Mouse (Mus musculus) hindbrain, embryonic 11.5 days (tissue): ENCODE measurements at regions not wholly inside any gene's neighbourhood (a gene's known extent, or its start where the extent isn't known, plus 50 kb on each side); places are given as distances from the start of the nearest gene placed in this dataset.
"Not testable (repeated sequence)": the region's sequence is repeated elsewhere in the genome, so short reads cannot be mapped to it uniquely, and the experiment has no call there.

ENCODE experiments used
- ATAC-seq: fragments of 200-750 bp; cut with Nextera tagmentation; 2 replicates; pipeline ENCODE4 v1.8.0; 2017; ENCODE audit warnings: mild to moderate bottlenecking, moderate TSS enrichment, moderate library complexity; ENCODE audit not compliant: low FRiP score
- DNase-seq: peaks from one replicate; pipeline ENCODE4 v3.0.0-alpha.2; 2015; ENCODE audit warnings: low spot score
- H3K27ac ChIP-seq: fragments of 300-500 bp; sonication (generic); 2 replicates; pipeline ENCODE4 v1.5.1; 2014; ENCODE audit warnings: mild to moderate bottlenecking, low read depth, low read length
- H3K27me3 ChIP-seq: fragments of 300-500 bp; sonication (generic); 2 replicates; pipeline ENCODE4 v1.6.1; 2014; ENCODE audit warnings: mild to moderate bottlenecking, low read length, moderate library complexity, mixed read lengths; ENCODE audit not compliant: control insufficient read depth, insufficient read depth
- H3K36me3 ChIP-seq: fragments of 300-500 bp; sonication (generic); 2 replicates; pipeline ENCODE4 v1.6.1; 2014; ENCODE audit warnings: mild to moderate bottlenecking, low read length, moderate library complexity, mixed read lengths; ENCODE audit not compliant: control insufficient read depth, insufficient read depth
- H3K4me1 ChIP-seq: fragments of 300-500 bp; sonication (generic); replicated peaks from 2 replicates; pipeline ENCODE4 v1.6.1; 2014; ENCODE audit warnings: low read length, mixed read lengths; ENCODE audit not compliant: control insufficient read depth, insufficient read depth
- H3K4me2 ChIP-seq: fragments of 300-500 bp; sonication (generic); replicated peaks from 2 replicates; pipeline ENCODE4 v1.6.1; 2014; ENCODE audit warnings: mild to moderate bottlenecking, low read depth, low read length
- H3K4me3 ChIP-seq: fragments of 300-500 bp; sonication (generic); 2 replicates; pipeline ENCODE4 v1.5.1; 2014; ENCODE audit warnings: low read depth, low read length
- H3K9ac ChIP-seq: fragments of 300-500 bp; sonication (generic); 2 replicates; pipeline ENCODE4 v1.6.1; 2014; ENCODE audit warnings: low read depth, low read length
- H3K9me3 ChIP-seq: fragments of 300-500 bp; sonication (generic); 2 replicates; pipeline ENCODE4 v1.6.1; 2016; ENCODE audit warnings: low read length; ENCODE audit not compliant: control insufficient read depth
- WGBS: fragments of 180-500 bp; shearing (Covaris S2); extraction: QIAGEN DNeasy Blood & Tissue Kit; methylation state at CpG from one replicate; pipeline ENCODE4 v1.1.7; 2014; 5-methylcytosine and 5-hydroxymethylcytosine counted together

- DNase-seq (no peak), ATAC-seq (no peak)
- WGBS = 20% methylated on average over 1 of the region's 1 CpGs
- Histone ChIP-seq H3K27ac (no peak overlapping the region), H3K4me3 (no peak overlapping the region), H3K9me3 (no peaks in the 10 kb centered on the region), H3K4me2 (no peak overlapping the region), H3K4me1 (no peaks in the 10 kb centered on the region), H3K9ac (no peak overlapping the region), H3K27me3 (no peaks in the 10 kb centered on the region), H3K36me3 (no peaks in the 10 kb centered on the region)
These were observed 77.7 kb downstream of the Amer1 start for GRCm38 (mm10) chrX:95366995-95367394.

- H3K4me3 ChIP-seq, H3K27ac ChIP-seq, H3K4me1 ChIP-seq, H3K4me2 ChIP-seq, H3K9me3 ChIP-seq, H3K27me3 ChIP-seq, DNase-seq, ATAC-seq, H3K9ac ChIP-seq, H3K36me3 ChIP-seq: not testable (repeated sequence)
- 48% methylated on average over 4 of the region's 4 CpGs for WGBS
These were observed 79.3 kb downstream of the Amer1 start for GRCm38 (mm10) chrX:95365326-95365725.

GRCm38 (mm10) chrX:95359053-95359452 is 85.6 kb downstream of the Amer1 start:
- Histone ChIP-seq H3K4me3 (no peak overlapping the region), H3K27me3 (no peaks in the 10 kb centered on the region), H3K9me3 (no peaks in the 10 kb centered on the region), H3K36me3 (no peaks in the 10 kb centered on the region), H3K4me1 (no peaks in the 10 kb centered on the region), H3K4me2 (no peak overlapping the region), H3K9ac (no peak overlapping the region), H3K27ac (no peak overlapping the region)
- no peak for ATAC-seq
- DNase-seq = peak; percentile 15
- 26% methylated on average over 3 of the region's 3 CpGs for WGBS
